Comparison of ENCODE assay signal across 21 mouse cellular contexts in genomic region chr2:92445890-92446289, GRCm38 (mm10). TPM values are rescaled to one million over a fixed set of nuclear protein-coding genes. Genes with fewer than 3 reads are reported as not detected.
A peak's percentile ranks its signal among the peaks of the same experiment; 100 is the strongest.
DNase-seq lines count a peak whose midpoint lies in the region; ATAC-seq and TF ChIP-seq lines count a peak whose summit lies in the region.
"Had no signal": no experiment of that assay in that cellular context is flagged by ENCODE, and none has a peak within 500 bp of the region (broad histone marks: within the 10 kb centered on the region; RNA-seq: fewer than 3 reads in every experiment).

No protein-coding gene starts in this region.

- peak; percentile 26 for ATAC-seq in inflammation-experienced regulatory T-cells, adult 6 months
- ATAC-seq in megakaryocyte-erythroid progenitor cell, adult 5-6 weeks (replicated peaks; ENCODE audit: low FRiP score, low TSS enrichment, poor library complexity, severe bottlenecking): no peak

- H3K27ac ChIP-seq in kidney, adult 2 months (ENCODE audit: insufficient read depth, low read depth, low read length): no peak overlapping the region
- H3K27ac ChIP-seq: embryonic facial prominence, embryonic 10.5 days; heart, embryonic 13.5 days; hindbrain, embryonic 15.5 days; left cerebral cortex, adult 2 months; liver, embryonic 15.5 days; stomach, postnatal 0 days had no signal

- H3K27me3 ChIP-seq in kidney, adult 2 months (replicated peaks; ENCODE audit: control insufficient read depth, insufficient read depth, low read length): no peaks in the 10 kb centered on the region
- H3K27me3 ChIP-seq: hindbrain, embryonic 15.5 days had no signal

- H3K4me3 ChIP-seq in kidney, adult 2 months (ENCODE audit: insufficient read depth, low read depth, low read length): no peak overlapping the region
- H3K4me3 ChIP-seq: embryonic facial prominence, embryonic 10.5 days; heart, embryonic 13.5 days; hindbrain, embryonic 15.5 days; left cerebral cortex, adult 2 months; liver, embryonic 15.5 days had no signal

- 43% methylated on average over 9 of the region's 9 CpGs for WGBS in kidney, adult 2 months

- H3K36me3 ChIP-seq in kidney, adult 2 months (ENCODE audit: control insufficient read depth, insufficient read depth, low read length): no peaks in the 10 kb centered on the region
- H3K36me3 ChIP-seq: embryonic facial prominence, embryonic 10.5 days; G1E; heart, embryonic 13.5 days; hindbrain, embryonic 15.5 days; liver, embryonic 15.5 days had no signal

- no peak for TF ChIP-seq CTCF in kidney, adult 2 months (conservative IDR thresholded peaks at IDR 0.05; ENCODE audit: insufficient read depth, insufficient read length, low read depth, low read length)

- no peak for TF ChIP-seq POLR2A in kidney, adult 2 months (IDR thresholded peaks at IDR 0.05; ENCODE audit: low read depth, low read length)

- peak; percentile 68 to 78 for DNase-seq in adrenal gland, adult (ENCODE audit: inconsistent age in 2 of 2, low spot score in 1 of 2)
- no peak for DNase-seq in adrenal gland, postnatal 14 days
- DNase-seq in kidney, adult 2 months: peak; percentile 48
- no peak for DNase-seq in kidney, adult 9 months
- DNase-seq in CD4-positive, CD25-positive, alpha-beta regulatory T cell, adult 2 months (ENCODE audit: low read depth, low spot score): peak; percentile 50
- no peak for DNase-seq in retina, embryonic 14.5 days (ENCODE audit: low spot score)
- DNase-seq: cerebellum, adult 11 months; heart, adult 11 months; heart, postnatal 36 days; lung, postnatal 10 days; right cerebral cortex, postnatal 4 days; thymus, postnatal 25 days had no signal

- H3K4me1 ChIP-seq in kidney, adult 2 months (ENCODE audit: control insufficient read depth, insufficient read depth, low read length): no peaks in the 10 kb centered on the region

RNA-seq across cellular contexts. Expression of gene Cry2, which starts 12.0 kb away (rescaled TPM):
- 31.8 and 37.3 TPM in 2 replicates for total RNA-seq in adrenal gland, postnatal 14 days (2021)
- 13.5 and 15.3 TPM in 2 replicates for polyA plus RNA-seq in kidney, adult 2 months (2012; rRNA removed)
- 10 to 100 TPM in 1 of 3 experiments, 1 to 10 TPM in 2; 3.5 to 10.2 (median 6.9) TPM for polyA plus RNA-seq in inflammation-experienced regulatory T-cells, adult 6 months (2017; shearing (Covaris generic))
- 16.1 and 21.0 TPM in 2 replicates for total RNA-seq in megakaryocyte-erythroid progenitor cell, adult 5-6 weeks (2014; fragmentation: Nextera tagmentation)
- 8.4 and 9.6 TPM in 2 replicates for total RNA-seq in megakaryocyte-erythroid progenitor cell, adult 5-6 weeks (2017)

RNA-seq across cellular contexts. Expression of gene Slc35c1, which starts 14.4 kb away (rescaled TPM):
- 15.6 and 19.5 TPM in 2 replicates for total RNA-seq in adrenal gland, postnatal 14 days (2021)
- polyA plus RNA-seq in kidney, adult 2 months (2012; rRNA removed): 29.6 and 35.4 TPM in 2 replicates
- polyA plus RNA-seq in inflammation-experienced regulatory T-cells, adult 6 months (2017; shearing (Covaris generic)): 10 to 100 TPM; 35.1 to 53.1 (median 38.8) TPM
- total RNA-seq in megakaryocyte-erythroid progenitor cell, adult 5-6 weeks (2014; fragmentation: Nextera tagmentation): 27.9 and 29.0 TPM in 2 replicates
- total RNA-seq in megakaryocyte-erythroid progenitor cell, adult 5-6 weeks (2017): 8.4 and 9.6 TPM in 2 replicates

RNA-seq across cellular contexts. Expression of gene Mapk8ip1, which starts 44.8 kb away (rescaled TPM):
- 21.2 and 22.8 TPM in 2 replicates for total RNA-seq in adrenal gland, postnatal 14 days (2021)
- polyA plus RNA-seq in kidney, adult 2 months (2012; rRNA removed): 41.5 and 49.3 TPM in 2 replicates
- under 1 TPM; 0.43 to 0.92 (median 0.82) TPM for polyA plus RNA-seq in inflammation-experienced regulatory T-cells, adult 6 months (2017; shearing (Covaris generic))
- total RNA-seq in megakaryocyte-erythroid progenitor cell, adult 5-6 weeks (2014; fragmentation: Nextera tagmentation): not detected in 2 replicates
- not detected in 2 replicates for total RNA-seq in megakaryocyte-erythroid progenitor cell, adult 5-6 weeks (2017)

Comparison
In these comparisons a context has a peak if more than half of its experiments do, and no peak if none do; other contexts are left out.
1. DNase-seq: peak in adrenal gland, adult (2 of 2), kidney, adult 2 months (single experiment) and CD4-positive, CD25-positive, alpha-beta regulatory T cell, adult 2 months (single experiment); none in adrenal gland, postnatal 14 days (single experiment), kidney, adult 9 months (single experiment) and retina, embryonic 14.5 days (single experiment).
2. RNA of gene Mapk8ip1, which starts 44.8 kb away (total RNA-seq): 21.2 to 22.8 TPM in adrenal gland, postnatal 14 days; not detected in megakaryocyte-erythroid progenitor cell, adult 5-6 weeks; every median in the first group is over 10 times any median in the second.